Mouse (Mus musculus): Measurements from ENCODE around the gene Vezt.

DNA sequence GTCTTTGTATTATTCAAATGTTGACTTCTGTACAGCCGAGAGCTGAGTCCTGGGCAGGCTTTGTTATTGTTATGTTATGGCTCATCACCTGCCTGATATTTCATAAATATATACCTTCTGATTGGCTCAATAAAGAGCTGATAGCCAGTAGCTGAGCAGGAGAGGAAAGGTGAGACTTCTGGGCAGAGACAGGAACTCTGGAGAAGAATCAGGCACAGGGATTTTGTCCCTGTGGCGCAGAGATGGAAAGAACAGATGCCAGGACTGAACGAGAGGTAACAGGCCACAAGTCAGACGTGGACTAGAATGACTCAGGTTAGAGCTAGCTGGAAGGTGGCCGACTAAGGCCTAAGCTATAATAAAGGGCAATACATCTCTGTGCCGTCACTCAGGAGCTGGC is 7.1 kb downstream of the Vezt start:
- TF ChIP-seq POLR2A (IDR thresholded peaks at IDR 0.05; ENCODE audit: extremely low read depth, insufficient read depth, low read length) (no peak), CTCF (IDR thresholded peaks at IDR 0.05; ENCODE audit: extremely low read depth, insufficient read depth, low read length) (no peak)
